Mouse (Mus musculus) hindbrain, postnatal 0 days (tissue): ENCODE results near the gene 2310022A10Rik. TPM values are rescaled to one million over a fixed set of nuclear protein-coding genes. Genes with fewer than 3 reads are reported as not detected.

Experiments used
- ATAC-seq: fragments of 200-750 bp; cut with Nextera tagmentation; 2 replicates; pipeline ENCODE4 v1.8.0; 2017; ENCODE audit warnings: mild to moderate bottlenecking, moderate TSS enrichment, moderate library complexity
- DNase-seq: peaks from one replicate; pipeline ENCODE4 v3.0.0-alpha.2; 2015; ENCODE audit warnings: low spot score
- H3K27ac ChIP-seq: fragments of 300-500 bp; sonication (generic); 2 replicates; pipeline ENCODE4 v1.5.1; 2014; ENCODE audit warnings: mild to moderate bottlenecking
- H3K27me3 ChIP-seq: fragments of 300-500 bp; sonication (generic); 2 replicates; pipeline ENCODE4 v1.6.1; 2014; ENCODE audit warnings: low read length, mixed read lengths; ENCODE audit not compliant: insufficient read depth
- H3K36me3 ChIP-seq: fragments of 300-500 bp; sonication (generic); 2 replicates; pipeline ENCODE4 v1.6.1; 2014; ENCODE audit warnings: low read length, mixed read lengths; ENCODE audit not compliant: insufficient read depth
- H3K4me1 ChIP-seq: fragments of 300-500 bp; sonication (generic); 2 replicates; pipeline ENCODE4 v1.6.1; 2014; ENCODE audit warnings: antibody characterized with exemption, low read length, mixed read lengths; ENCODE audit not compliant: insufficient read depth
- H3K4me2 ChIP-seq: fragments of 300-500 bp; sonication (generic); 2 replicates; pipeline ENCODE4 v1.6.1; 2014; ENCODE audit warnings: low read depth, mild to moderate bottlenecking, low read length, moderate library complexity, mixed read lengths
- H3K4me3 ChIP-seq: fragments of 300-500 bp; sonication (generic); 2 replicates; pipeline ENCODE4 v1.5.1; 2014; ENCODE audit warnings: low read length
- H3K9ac ChIP-seq: fragments of 300-500 bp; sonication (generic); replicated peaks from 2 replicates; pipeline ENCODE4 v1.6.1; 2014; ENCODE audit warnings: mild to moderate bottlenecking, low read length, moderate library complexity, mixed read lengths
- H3K9me3 ChIP-seq: fragments of 300-500 bp; sonication (generic); 2 replicates; pipeline ENCODE4 v1.6.1; 2016; ENCODE audit warnings: low read length, mixed read lengths
- CTCF ChIP-seq: IDR thresholded peaks from 2 replicates; pipeline ENCODE4 v1.5.1; 2016; ENCODE audit warnings: antibody characterized with exemption, control low read depth, low read depth
- WGBS: fragments of 180-500 bp; shearing (Covaris S2); extraction: QIAGEN DNeasy Blood & Tissue Kit; methylation state at CpG from one replicate; pipeline ENCODE4 v1.1.7; 2014; 5-methylcytosine and 5-hydroxymethylcytosine counted together
- polyA plus RNA-seq: library from polyadenylated mRNA; unstranded; fragments of >200 nt; fragmentation: Nextera tagmentation; extraction: Ambion mirVana; gene quantifications from 2 replicates; pipeline ENCODE4 v1.2.1, GENCODE M21; 2015
- total RNA-seq: library from RNA; depleted of rRNA; stranded (reverse); fragments of >200 nt; gene quantifications from 2 replicates; pipeline ENCODE4 v1.2.3, GENCODE M21; 2014

The 2310022A10Rik gene
- total and polyA plus RNA-seq, 2 experiments from 2014 or later = 8.2 to 26.1 TPM

GRCm38 (mm10) chr7:27609285-27609684 lies 56.3 kb downstream of the 2310022A10Rik start:
- H3K4me1 ChIP-seq = peaks cover 45% of the 10 kb centered on the region

GRCm38 (mm10) chr7:27609688-27610087 lies 56.7 kb downstream of the 2310022A10Rik start:
- H3K27me3 ChIP-seq = no peaks in the 10 kb centered on the region
- ATAC-seq (no peak), DNase-seq (no peak)
- no peak overlapping the region for H3K4me2 ChIP-seq
- no peak overlapping the region for H3K4me3 ChIP-seq
- peaks cover 12% of the 10 kb centered on the region; the same call in 1 of the 2 replicates for H3K36me3 ChIP-seq
- H3K9ac ChIP-seq = no peak overlapping the region
- 81% methylated on average over 2 of the region's 2 CpGs for WGBS
- peaks cover 41% of the 10 kb centered on the region for H3K4me1 ChIP-seq
- H3K9me3 ChIP-seq = no peaks in the 10 kb centered on the region
- no peak for TF ChIP-seq CTCF
- no peak overlapping the region for H3K27ac ChIP-seq

More at GRCm38 (mm10) chr7:27609285-27609684, 56.3 kb downstream of the 2310022A10Rik start:
- over 99% methylated on average over 4 of the region's 4 CpGs for WGBS
- no peak overlapping the region for H3K4me2 ChIP-seq
- H3K27me3 ChIP-seq = no peaks in the 10 kb centered on the region
- no peak for TF ChIP-seq CTCF
- ATAC-seq (no peak), DNase-seq (no peak)
- no peak overlapping the region for H3K9ac ChIP-seq
- H3K4me3 ChIP-seq = no peak overlapping the region
- H3K27ac ChIP-seq = no peak overlapping the region
- H3K9me3 ChIP-seq = no peaks in the 10 kb centered on the region
- H3K36me3 ChIP-seq = peaks cover 12% of the 10 kb centered on the region; the same call in 1 of the 2 replicates

GRCm38 (mm10) chr7:27610370-27610769 lies 57.3 kb downstream of the 2310022A10Rik start:
- Histone ChIP-seq H3K9ac (no peak overlapping the region), H3K4me2 (no peak overlapping the region), H3K4me3 (no peak overlapping the region), H3K27me3 (no peaks in the 10 kb centered on the region), H3K36me3 (peaks cover 12% of the 10 kb centered on the region; the same call in 1 of the 2 replicates), H3K4me1 (peaks cover 36% of the 10 kb centered on the region), H3K27ac (peak overlapping the region; percentile 67; the same call in 1 of the 2 replicates), H3K9me3 (no peaks in the 10 kb centered on the region)
- ATAC-seq = no peak
- DNase-seq = no peak
- WGBS = 83% methylated on average over 3 of the region's 3 CpGs
- no peak for TF ChIP-seq CTCF

GRCm38 (mm10) chr7:27610871-27611270 lies 57.8 kb downstream of the 2310022A10Rik start:
- TF ChIP-seq CTCF = no peak
- H3K4me3 ChIP-seq = no peak overlapping the region
- no peak overlapping the region for H3K4me2 ChIP-seq
- H3K4me1 ChIP-seq = peaks cover 33% of the 10 kb centered on the region
- WGBS = 65% methylated on average over 5 of the region's 5 CpGs
- no peak for ATAC-seq
- H3K27ac ChIP-seq = peak overlapping the region; percentile 67; the same call in 1 of the 2 replicates
- no peak overlapping the region for H3K9ac ChIP-seq
- peaks cover 12% of the 10 kb centered on the region; the same call in 1 of the 2 replicates for H3K36me3 ChIP-seq
- H3K27me3 ChIP-seq = no peaks in the 10 kb centered on the region
- H3K9me3 ChIP-seq = no peaks in the 10 kb centered on the region
- DNase-seq = peak; percentile 46

GRCm38 (mm10) chr7:27612940-27613339 lies 59.9 kb downstream of the 2310022A10Rik start:
- no peak overlapping the region for H3K9ac ChIP-seq
- peaks cover 13% of the 10 kb centered on the region; the same call in 1 of the 2 replicates for H3K4me1 ChIP-seq
- ATAC-seq (no peak), DNase-seq (no peak)
- H3K27ac ChIP-seq = peak overlapping the region; percentile 82
- H3K27me3 ChIP-seq = no peaks in the 10 kb centered on the region
- H3K9me3 ChIP-seq = no peaks in the 10 kb centered on the region
- no peak overlapping the region for H3K4me3 ChIP-seq
- 46% methylated on average over 4 of the region's 4 CpGs for WGBS
- no peak overlapping the region for H3K4me2 ChIP-seq
- no peak for TF ChIP-seq CTCF
- peaks cover 19% of the 10 kb centered on the region for H3K36me3 ChIP-seq

- ATAC-seq (peak; percentile 91), DNase-seq (peak; percentile 89)
- Histone ChIP-seq H3K27me3 (no peaks in the 10 kb centered on the region), H3K4me1 (peaks cover 9% of the 10 kb centered on the region; the same call in 1 of the 2 replicates), H3K27ac (peak overlapping the region; percentile 82), H3K4me2 (no peak overlapping the region), H3K9me3 (no peaks in the 10 kb centered on the region), H3K4me3 (no peak overlapping the region), H3K36me3 (peaks cover 29% of the 10 kb centered on the region), H3K9ac (no peak overlapping the region)
- no peak for TF ChIP-seq CTCF
- WGBS = 15% methylated on average over 8 of the region's 8 CpGs
These were observed 60.9 kb downstream of the 2310022A10Rik start for GRCm38 (mm10) chr7:27613751-27614499.

- Histone ChIP-seq H3K27ac (peak overlapping the region; percentile 45; the same call in 1 of the 2 replicates), H3K9me3 (no peaks in the 10 kb centered on the region), H3K4me3 (no peak overlapping the region), H3K4me1 (no peaks in the 10 kb centered on the region), H3K27me3 (no peaks in the 10 kb centered on the region), H3K4me2 (no peak overlapping the region), H3K9ac (no peak overlapping the region), H3K36me3 (peaks cover 40% of the 10 kb centered on the region)
- DNase-seq = peak; percentile 36
- no peak for TF ChIP-seq CTCF
- no peak for ATAC-seq
- 55% methylated on average over 6 of the region's 6 CpGs for WGBS
These were observed 68.0 kb downstream of the 2310022A10Rik start for GRCm38 (mm10) chr7:27621028-27621427.
